Mouse (Mus musculus): ENCODE measurements at regions not wholly inside any gene's neighbourhood (a gene's known extent, or its start where the extent isn't known, plus 50 kb on each side); places are given as distances from the start of the nearest gene placed in this dataset.

- Histone ChIP-seq H3K9me3 (replicated peaks; ENCODE audit: control insufficient read depth, low read length) (no peaks in the 10 kb centered on the region), H3K4me2 (ENCODE audit: low read depth, low read length) (no peak overlapping the region), H3K9ac (replicated peaks; ENCODE audit: low read length) (no peak overlapping the region), H3K36me3 (replicated peaks; ENCODE audit: control insufficient read depth, insufficient read depth, low read depth, low read length) (no peaks in the 10 kb centered on the region), H3K4me1 (ENCODE audit: control insufficient read depth, insufficient read depth, low read length) (no peaks in the 10 kb centered on the region), H3K4me3 (ENCODE audit: low read depth, low read length) (no peak overlapping the region), H3K27ac (replicated peaks; ENCODE audit: low read depth, low read length) (no peak overlapping the region), H3K27me3 (ENCODE audit: control insufficient read depth, insufficient read depth, low read length) (no peaks in the 10 kb centered on the region)
- ATAC-seq (replicated peaks; ENCODE audit: insufficient number of reproducible peaks, low FRiP score, low TSS enrichment, low read depth) (no peak), DNase-seq (ENCODE audit: low spot score) (no peak)
- 80% methylated on average over 1 of the region's 1 CpGs for WGBS
Measured at GRCm38 (mm10) chr1:83645606-83646005, 237.6 kb upstream of the Sphkap start.

DNA sequence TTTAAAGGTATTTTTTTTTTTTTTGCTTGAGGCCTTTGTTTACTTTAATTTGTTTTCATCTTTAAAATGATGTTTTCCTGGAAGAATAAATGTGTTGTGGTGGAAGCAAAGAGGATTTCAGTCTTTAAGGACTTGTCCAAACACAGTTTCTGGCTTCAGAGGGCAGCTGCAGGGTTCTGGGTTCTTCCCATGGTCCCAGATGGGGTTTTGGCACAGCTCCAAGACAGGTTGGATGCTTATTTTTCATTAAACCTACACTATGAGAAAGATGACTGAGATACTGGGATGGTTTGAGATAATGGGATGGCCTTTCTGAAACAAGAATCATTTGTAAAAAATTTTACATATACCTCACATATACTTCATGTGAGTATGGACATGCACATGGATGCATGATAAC is 234.7 kb upstream of the Sphkap start:
- H3K9ac ChIP-seq (replicated peaks; ENCODE audit: low read length): no peak overlapping the region
- DNase-seq (ENCODE audit: low spot score): no peak
- no peak overlapping the region for H3K4me2 ChIP-seq (ENCODE audit: low read depth, low read length)
- H3K27ac ChIP-seq (replicated peaks; ENCODE audit: low read depth, low read length): no peak overlapping the region
- H3K4me3 ChIP-seq (ENCODE audit: low read depth, low read length): no peak overlapping the region
- no peak for ATAC-seq (replicated peaks; ENCODE audit: insufficient number of reproducible peaks, low FRiP score, low TSS enrichment, low read depth)
- no peaks in the 10 kb centered on the region for H3K27me3 ChIP-seq (ENCODE audit: control insufficient read depth, insufficient read depth, low read length)
- H3K36me3 ChIP-seq (replicated peaks; ENCODE audit: control insufficient read depth, insufficient read depth, low read depth, low read length): no peaks in the 10 kb centered on the region
- no peaks in the 10 kb centered on the region for H3K4me1 ChIP-seq (ENCODE audit: control insufficient read depth, insufficient read depth, low read length)
- no peaks in the 10 kb centered on the region for H3K9me3 ChIP-seq (replicated peaks; ENCODE audit: control insufficient read depth, low read length)

- no peaks in the 10 kb centered on the region for H3K4me1 ChIP-seq (ENCODE audit: control insufficient read depth, insufficient read depth, low read length)
- ATAC-seq (replicated peaks; ENCODE audit: insufficient number of reproducible peaks, low FRiP score, low TSS enrichment, low read depth): no peak
- H3K27ac ChIP-seq (replicated peaks; ENCODE audit: low read depth, low read length): no peak overlapping the region
- no peaks in the 10 kb centered on the region for H3K27me3 ChIP-seq (ENCODE audit: control insufficient read depth, insufficient read depth, low read length)
- H3K9ac ChIP-seq (replicated peaks; ENCODE audit: low read length): no peak overlapping the region
- H3K9me3 ChIP-seq (replicated peaks; ENCODE audit: control insufficient read depth, low read length): no peaks in the 10 kb centered on the region
- WGBS: 90% methylated on average over 3 of the region's 3 CpGs
- DNase-seq (ENCODE audit: low spot score): no peak
- H3K36me3 ChIP-seq (replicated peaks; ENCODE audit: control insufficient read depth, insufficient read depth, low read depth, low read length): no peaks in the 10 kb centered on the region
- H3K4me2 ChIP-seq (ENCODE audit: low read depth, low read length): no peak overlapping the region
- H3K4me3 ChIP-seq (ENCODE audit: low read depth, low read length): no peak overlapping the region
Measured at GRCm38 (mm10) chr1:83636051-83636450, 228.1 kb upstream of the Sphkap start.

GRCm38 (mm10) chr1:83631798-83632197 is 223.8 kb upstream of the Sphkap start:
- H3K27me3 ChIP-seq (ENCODE audit: control insufficient read depth, insufficient read depth, low read length): no peaks in the 10 kb centered on the region
- H3K36me3 ChIP-seq (replicated peaks; ENCODE audit: control insufficient read depth, insufficient read depth, low read depth, low read length): no peaks in the 10 kb centered on the region
- no peak overlapping the region for H3K4me2 ChIP-seq (ENCODE audit: low read depth, low read length)
- no peaks in the 10 kb centered on the region for H3K4me1 ChIP-seq (ENCODE audit: control insufficient read depth, insufficient read depth, low read length)
- 61% methylated on average over 4 of the region's 4 CpGs for whole genome bisulfite sequencing
- no peak overlapping the region for H3K4me3 ChIP-seq (ENCODE audit: low read depth, low read length)
- H3K9ac ChIP-seq (replicated peaks; ENCODE audit: low read length): no peak overlapping the region
- ATAC-seq (replicated peaks; ENCODE audit: insufficient number of reproducible peaks, low FRiP score, low TSS enrichment, low read depth) (no peak), DNase-seq (ENCODE audit: low spot score) (no peak)
- no peak overlapping the region for H3K27ac ChIP-seq (replicated peaks; ENCODE audit: low read depth, low read length)
- H3K9me3 ChIP-seq (replicated peaks; ENCODE audit: control insufficient read depth, low read length): no peaks in the 10 kb centered on the region

DNA sequence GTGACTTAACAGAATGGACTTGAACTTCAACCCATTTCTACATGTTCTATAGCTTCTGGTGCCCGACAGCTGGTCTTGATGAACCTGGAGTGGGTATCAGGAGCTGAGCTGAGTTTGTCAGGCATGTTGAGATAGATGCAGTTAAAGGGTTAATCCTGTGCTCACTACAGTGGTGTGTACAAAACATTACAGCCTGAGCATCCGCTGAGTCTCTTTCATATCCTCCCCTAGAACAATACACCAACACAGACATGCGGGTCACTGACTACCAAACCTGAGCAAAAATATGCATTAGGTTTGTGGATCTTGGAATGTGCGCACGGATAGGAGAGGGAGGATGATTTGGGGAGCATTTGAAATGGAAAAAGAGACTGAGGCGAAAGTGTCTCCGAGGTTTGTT is 223.4 kb upstream of the Sphkap start:
- ATAC-seq (replicated peaks; ENCODE audit: insufficient number of reproducible peaks, low FRiP score, low TSS enrichment, low read depth): no peak
- no peaks in the 10 kb centered on the region for H3K4me1 ChIP-seq (ENCODE audit: control insufficient read depth, insufficient read depth, low read length)
- H3K27ac ChIP-seq (replicated peaks; ENCODE audit: low read depth, low read length): no peak overlapping the region
- WGBS: 83% methylated on average over 7 of the region's 7 CpGs
- no peak overlapping the region for H3K9ac ChIP-seq (replicated peaks; ENCODE audit: low read length)
- H3K4me3 ChIP-seq (ENCODE audit: low read depth, low read length): no peak overlapping the region
- DNase-seq (ENCODE audit: low spot score): no peak
- H3K4me2 ChIP-seq (ENCODE audit: low read depth, low read length): no peak overlapping the region
- no peaks in the 10 kb centered on the region for H3K27me3 ChIP-seq (ENCODE audit: control insufficient read depth, insufficient read depth, low read length)
- H3K36me3 ChIP-seq (replicated peaks; ENCODE audit: control insufficient read depth, insufficient read depth, low read depth, low read length): no peaks in the 10 kb centered on the region
- H3K9me3 ChIP-seq (replicated peaks; ENCODE audit: control insufficient read depth, low read length): no peaks in the 10 kb centered on the region

DNA sequence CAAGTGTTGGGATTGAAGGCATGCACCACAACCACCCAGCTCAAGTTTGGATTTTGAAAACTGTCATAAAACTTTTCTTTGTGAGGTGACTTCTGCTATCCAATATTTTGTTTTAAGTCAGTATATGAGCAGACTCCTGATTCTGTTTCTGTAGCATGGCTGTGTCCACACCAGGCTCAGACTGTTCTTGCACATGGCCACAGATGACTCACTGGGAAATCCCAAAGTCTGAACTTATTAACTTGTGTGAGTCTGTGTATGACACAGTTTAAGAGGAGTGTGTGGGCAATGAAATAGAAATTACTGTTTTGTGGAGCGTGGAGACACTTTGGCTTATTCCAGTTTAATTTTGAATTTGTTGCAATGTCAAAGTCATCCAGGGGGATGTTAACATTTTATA is 179.3 kb upstream of the Sphkap start:
- ATAC-seq (replicated peaks; ENCODE audit: insufficient number of reproducible peaks, low FRiP score, low TSS enrichment, low read depth) (no peak), DNase-seq (ENCODE audit: low spot score) (no peak)
- Histone ChIP-seq H3K4me3 (ENCODE audit: low read depth, low read length) (no peak overlapping the region), H3K4me1 (ENCODE audit: control insufficient read depth, insufficient read depth, low read length) (no peaks in the 10 kb centered on the region), H3K9me3 (replicated peaks; ENCODE audit: control insufficient read depth, low read length) (no peaks in the 10 kb centered on the region), H3K4me2 (ENCODE audit: low read depth, low read length) (no peak overlapping the region), H3K36me3 (replicated peaks; ENCODE audit: control insufficient read depth, insufficient read depth, low read depth, low read length) (no peaks in the 10 kb centered on the region), H3K27me3 (ENCODE audit: control insufficient read depth, insufficient read depth, low read length) (no peaks in the 10 kb centered on the region), H3K27ac (replicated peaks; ENCODE audit: low read depth, low read length) (no peak overlapping the region), H3K9ac (replicated peaks; ENCODE audit: low read length) (no peak overlapping the region)
- WGBS: 91% methylated on average over 1 of the region's 1 CpGs

DNA sequence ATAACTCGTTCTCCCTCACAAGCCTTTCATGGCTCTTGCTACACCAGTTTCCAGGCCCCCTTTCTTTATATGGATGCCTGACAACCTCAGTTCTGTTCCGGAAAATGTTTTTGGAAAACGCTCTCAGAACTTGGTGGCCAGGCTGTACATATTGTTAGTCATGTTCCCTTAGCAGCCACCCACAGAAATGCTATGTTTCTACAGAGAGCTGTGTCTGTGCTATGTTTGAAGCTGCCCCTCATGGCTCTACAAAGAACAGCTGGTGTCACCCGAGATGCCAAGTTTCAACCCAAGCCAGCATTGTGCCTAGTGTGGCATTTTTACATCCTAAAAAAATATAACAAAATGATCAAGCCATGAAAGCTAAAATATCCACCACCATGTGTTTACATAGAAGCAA is 175.0 kb upstream of the Sphkap start:
- WGBS: 83% methylated on average over 4 of the region's 4 CpGs
- no peak for ATAC-seq (replicated peaks; ENCODE audit: insufficient number of reproducible peaks, low FRiP score, low TSS enrichment, low read depth)

DNA sequence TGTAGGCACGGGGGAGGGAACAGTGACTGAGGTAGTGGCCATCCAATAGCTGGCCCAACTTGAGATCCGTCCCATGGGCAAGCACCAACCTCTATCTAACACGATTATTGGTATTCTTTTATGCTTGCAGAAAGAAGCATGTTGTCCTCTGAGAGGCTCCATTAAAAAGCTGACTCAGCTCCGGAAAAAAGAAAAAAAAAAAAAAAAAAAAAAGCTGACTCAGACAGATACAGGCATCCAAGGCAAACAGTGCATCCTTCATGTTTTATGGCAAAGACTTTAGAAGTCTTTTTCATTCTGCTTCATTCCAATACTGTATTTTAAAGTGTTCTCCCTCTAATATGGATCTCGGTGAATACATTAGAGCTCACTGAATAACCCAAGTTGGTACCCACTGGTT is 162.0 kb upstream of the Sphkap start:
- Histone ChIP-seq H3K36me3 (replicated peaks; ENCODE audit: control insufficient read depth, insufficient read depth, low read depth, low read length) (no peaks in the 10 kb centered on the region), H3K27me3 (ENCODE audit: control insufficient read depth, insufficient read depth, low read length) (no peaks in the 10 kb centered on the region), H3K9me3 (replicated peaks; ENCODE audit: control insufficient read depth, low read length) (no peaks in the 10 kb centered on the region), H3K4me2 (ENCODE audit: low read depth, low read length) (no peak overlapping the region), H3K27ac (replicated peaks; ENCODE audit: low read depth, low read length) (no peak overlapping the region), H3K4me1 (ENCODE audit: control insufficient read depth, insufficient read depth, low read length) (no peaks in the 10 kb centered on the region), H3K9ac (replicated peaks; ENCODE audit: low read length) (no peak overlapping the region), H3K4me3 (ENCODE audit: low read depth, low read length) (no peak overlapping the region)
- WGBS: 88% methylated on average over 5 of the region's 5 CpGs
- ATAC-seq (replicated peaks; ENCODE audit: insufficient number of reproducible peaks, low FRiP score, low TSS enrichment, low read depth) (no peak), DNase-seq (ENCODE audit: low spot score) (no peak)

More for the DNA sequence above, 175.0 kb upstream of the Sphkap start:
- no peak overlapping the region for H3K27ac ChIP-seq (replicated peaks; ENCODE audit: low read depth, low read length)
- H3K36me3 ChIP-seq (replicated peaks; ENCODE audit: control insufficient read depth, insufficient read depth, low read depth, low read length): no peaks in the 10 kb centered on the region
- DNase-seq (ENCODE audit: low spot score): no peak
- H3K4me2 ChIP-seq (ENCODE audit: low read depth, low read length): no peak overlapping the region
- no peak overlapping the region for H3K4me3 ChIP-seq (ENCODE audit: low read depth, low read length)
- no peaks in the 10 kb centered on the region for H3K27me3 ChIP-seq (ENCODE audit: control insufficient read depth, insufficient read depth, low read length)
- no peak overlapping the region for H3K9ac ChIP-seq (replicated peaks; ENCODE audit: low read length)
- no peaks in the 10 kb centered on the region for H3K4me1 ChIP-seq (ENCODE audit: control insufficient read depth, insufficient read depth, low read length)
- H3K9me3 ChIP-seq (replicated peaks; ENCODE audit: control insufficient read depth, low read length): no peaks in the 10 kb centered on the region

- Histone ChIP-seq H3K27me3 (ENCODE audit: control insufficient read depth, insufficient read depth, low read length) (no peaks in the 10 kb centered on the region), H3K4me2 (ENCODE audit: low read depth, low read length) (no peak overlapping the region), H3K27ac (replicated peaks; ENCODE audit: low read depth, low read length) (no peak overlapping the region), H3K36me3 (replicated peaks; ENCODE audit: control insufficient read depth, insufficient read depth, low read depth, low read length) (no peaks in the 10 kb centered on the region), H3K9me3 (replicated peaks; ENCODE audit: control insufficient read depth, low read length) (no peaks in the 10 kb centered on the region), H3K9ac (replicated peaks; ENCODE audit: low read length) (no peak overlapping the region), H3K4me3 (ENCODE audit: low read depth, low read length) (no peak overlapping the region), H3K4me1 (ENCODE audit: control insufficient read depth, insufficient read depth, low read length) (no peaks in the 10 kb centered on the region)
- WGBS: 85% methylated on average over 1 of the region's 1 CpGs
- no peak for ATAC-seq (replicated peaks; ENCODE audit: insufficient number of reproducible peaks, low FRiP score, low TSS enrichment, low read depth)
- DNase-seq (ENCODE audit: low spot score): no peak
Measured at GRCm38 (mm10) chr1:83568746-83569145, 160.7 kb upstream of the Sphkap start.
